Mouse (Mus musculus) T-helper 1 cell (primary cell): Measurements from ENCODE around the gene Fam24a.

Experiments
- in situ Hi-C: fragments of 300-600 bp; cut with MboI, MseI; formaldehyde crosslinking; loops from one replicate; pipeline ENCODE4 v1.15.1; 2025; ENCODE audit warnings: high pct_unique_total_duplicates

Gene Fam24a

GRCm38 (mm10) chr7:131333564-131333963 is at the start of gene Fam24a:
Fam24a (plus strand) TSS chr7:131333864.
- in situ Hi-C loops, result no loop called here

GRCm38 (mm10) chr7:131297151-131297550 is 36.5 kb upstream of the Fam24a start:
- in situ Hi-C loops, result no loop called here

- in situ Hi-C loops, result no loop called here
Observed at GRCm38 (mm10) chr7:131303340-131303739, 30.3 kb upstream of the Fam24a start.

GRCm38 (mm10) chr7:131306733-131307132 is 26.9 kb upstream of the Fam24a start:
- in situ Hi-C loops, result no loop called here

GRCm38 (mm10) chr7:131314493-131314892 is 19.2 kb upstream of the Fam24a start:
- in situ Hi-C loops, result no loop called here

GRCm38 (mm10) chr7:131317587-131317986 is 16.1 kb upstream of the Fam24a start:
- in situ Hi-C loops, result no loop called here

GRCm38 (mm10) chr7:131318340-131318739 is 15.3 kb upstream of the Fam24a start:
- in situ Hi-C loops, result no loop called here

GRCm38 (mm10) chr7:131322192-131322591 is 11.5 kb upstream of the Fam24a start, which contains the start of gene Cuzd1:
Cuzd1 (minus strand) TSS chr7:131322292.
- in situ Hi-C loops, result no loop called here

- in situ Hi-C loops, result no loop called here
Observed at GRCm38 (mm10) chr7:131327054-131327453, 6.6 kb upstream of the Fam24a start.

- in situ Hi-C loops, result no loop called here
Observed at GRCm38 (mm10) chr7:131329416-131329815, 4.2 kb upstream of the Fam24a start, which contains the start of gene Fam24b. Fam24b (minus strand) TSS chr7:131329516.

GRCm38 (mm10) chr7:131331688-131332087 is 2.0 kb upstream of the Fam24a start:
- in situ Hi-C loops, result no loop called here

- in situ Hi-C loops, result no loop called here
Observed at GRCm38 (mm10) chr7:131337502-131338068, 3.9 kb downstream of the Fam24a start.

- in situ Hi-C loops, result no loop called here
Observed at GRCm38 (mm10) chr7:131345856-131346541, 12.3 kb downstream of the Fam24a start.

GRCm38 (mm10) chr7:131356105-131356504 is 22.4 kb downstream of the Fam24a start:
- in situ Hi-C loops, result no loop called here

- in situ Hi-C loops, result loop anchor here (5.0 kb wide), 1 partner anchor 50 kb away; the partner anchor contains the start of genes Acadsb and Ikzf5
Observed at GRCm38 (mm10) chr7:131362269-131362614, 28.6 kb downstream of the Fam24a start.

- in situ Hi-C loops, result loop anchor here (5.0 kb wide), 1 partner anchor 50 kb away; the partner anchor contains the start of genes Acadsb and Ikzf5
Observed at GRCm38 (mm10) chr7:131362615-131363300, 29.1 kb downstream of the Fam24a start, which contains the start of gene 2310057M21Rik. 2310057M21Rik (minus strand) TSS chr7:131362759.

- in situ Hi-C loops, result loop anchor here (5.0 kb wide), 1 partner anchor 48 kb away; the partner anchor contains the start of genes Acadsb and Ikzf5
Observed at GRCm38 (mm10) chr7:131364131-131364530, 30.5 kb downstream of the Fam24a start.

- in situ Hi-C loops, result no loop called here
Observed at GRCm38 (mm10) chr7:131370648-131371469, 37.2 kb downstream of the Fam24a start, which contains the start of gene Pstk. Pstk (plus strand) TSS chr7:131371141.

GRCm38 (mm10) chr7:131371470-131371860 is 37.8 kb downstream of the Fam24a start:
- in situ Hi-C loops, result no loop called here

- in situ Hi-C loops, result no loop called here
Observed at GRCm38 (mm10) chr7:131371880-131372651, 38.4 kb downstream of the Fam24a start.
